Mouse (Mus musculus) thymus, adult 2 months (tissue): ENCODE data around the gene Bmp8b. TPM values are rescaled to one million over a fixed set of nuclear protein-coding genes. Genes with fewer than 3 reads are reported as not detected.
"Not testable (repeated sequence)": the region's sequence is repeated elsewhere in the genome, so short reads cannot be mapped to it uniquely, and the experiment has no call there.

Source experiments
- DNase-seq: peaks from one replicate; pipeline ENCODE4 v3.0.0; 2021
- H3K27ac ChIP-seq: fragments of 200-500 bp; 2 replicates; pipeline ENCODE4 v1.5.1; 2012; ENCODE audit warnings: low read length, control low read depth; ENCODE audit not compliant: control insufficient read depth, insufficient read depth
- H3K27me3 ChIP-seq: fragments of 200-500 bp; 2 replicates; pipeline ENCODE4 v1.6.1; 2012; ENCODE audit warnings: mild to moderate bottlenecking, low read length, moderate library complexity, mixed read lengths; ENCODE audit not compliant: control insufficient read depth, insufficient read depth
- H3K36me3 ChIP-seq: fragments of 200-500 bp; 2 replicates; pipeline ENCODE4 v1.6.1; 2012; ENCODE audit warnings: mild to moderate bottlenecking, low read length, moderate library complexity; ENCODE audit not compliant: control insufficient read depth, insufficient read depth
- H3K4me1 ChIP-seq: fragments of 200-500 bp; replicated peaks from 2 replicates; pipeline ENCODE4 v1.6.1; 2012; ENCODE audit warnings: low read length; ENCODE audit not compliant: control insufficient read depth, insufficient read depth
- H3K4me3 ChIP-seq: fragments of 200-500 bp; 2 replicates; pipeline ENCODE4 v1.5.1; 2012; ENCODE audit warnings: mild to moderate bottlenecking, low read length, control low read depth, moderate library complexity; ENCODE audit not compliant: control insufficient read depth, insufficient read depth
- CTCF ChIP-seq: fragments of 200-500 bp; IDR thresholded peaks from 2 replicates; pipeline ENCODE4 v1.5.1; 2012; ENCODE audit warnings: mild to moderate bottlenecking, control low read depth, low read length, moderate library complexity, borderline replicate concordance; ENCODE audit not compliant: control insufficient read depth, poor library complexity, insufficient read depth; ENCODE audit errors: extremely low read depth
- POLR2A ChIP-seq: fragments of 200-500 bp; IDR thresholded peaks from 2 replicates; pipeline ENCODE4 v1.6.1; 2012; ENCODE audit warnings: mild to moderate bottlenecking, low read length, control low read depth, moderate library complexity; ENCODE audit not compliant: control insufficient read depth, poor library complexity, insufficient read depth; ENCODE audit errors: extremely low read depth
- WGBS: fragments of 180-500 bp; shearing (Covaris S2); methylation state at CpG from one replicate; pipeline ENCODE4 v1.1.7; 2018; 5-methylcytosine and 5-hydroxymethylcytosine counted together
- polyA plus RNA-seq: library from polyadenylated mRNA; depleted of rRNA; stranded (reverse); fragments of >200 nt; gene quantifications from 2 replicates; pipeline ENCODE4 v1.2.3, GENCODE M21; 2012

The Bmp8b gene
- polyA plus RNA-seq, 1 experiment = 0.05 TPM

- Histone ChIP-seq H3K4me3 (no peak overlapping the region), H3K36me3 (no peaks in the 10 kb centered on the region), H3K27me3 (no peaks in the 10 kb centered on the region), H3K4me1 (no peaks in the 10 kb centered on the region), H3K27ac (no peak overlapping the region)
- DNase-seq = no peak
- no peak for TF ChIP-seq CTCF
- no peak for TF ChIP-seq POLR2A
- WGBS = 93% methylated on average over 4 of the region's 4 CpGs
Observed at GRCm38 (mm10) chr4:123110751-123111150, 5.8 kb downstream of the Bmp8b start.

- not testable (repeated sequence) for H3K4me3 ChIP-seq, H3K27ac ChIP-seq, H3K4me1 ChIP-seq, H3K27me3 ChIP-seq, DNase-seq, H3K36me3 ChIP-seq
- 88% methylated on average over 10 of the region's 10 CpGs for WGBS
Observed at GRCm38 (mm10) chr4:123111275-123111983, 6.5 kb downstream of the Bmp8b start.

- Histone ChIP-seq H3K27me3 (no peaks in the 10 kb centered on the region), H3K4me1 (no peaks in the 10 kb centered on the region), H3K4me3 (no peak overlapping the region), H3K27ac (no peak overlapping the region), H3K36me3 (no peaks in the 10 kb centered on the region)
- TF ChIP-seq CTCF (no peak), POLR2A (no peak)
- 23% methylated on average over 8 of the region's 8 CpGs for WGBS
- no peak for DNase-seq
Observed at GRCm38 (mm10) chr4:123112216-123112764, 7.3 kb downstream of the Bmp8b start.

- H3K36me3 ChIP-seq, H3K27ac ChIP-seq, DNase-seq, H3K27me3 ChIP-seq, H3K4me1 ChIP-seq, H3K4me3 ChIP-seq: not testable (repeated sequence)
- WGBS = 94% methylated on average over 4 of the region's 4 CpGs
Observed at GRCm38 (mm10) chr4:123114651-123115050, 9.7 kb downstream of the Bmp8b start.

- H3K4me1 ChIP-seq = no peaks in the 10 kb centered on the region
- no peak for DNase-seq
- H3K36me3 ChIP-seq = no peaks in the 10 kb centered on the region
- H3K27ac ChIP-seq = no peak within 1 kb of the TSS
- 21% methylated on average over 22 of the region's 22 CpGs for WGBS
- no peak for TF ChIP-seq POLR2A
- TF ChIP-seq CTCF = no peak
- H3K4me3 ChIP-seq = no peak within 1 kb of the TSS
- no peaks in the 10 kb centered on the region for H3K27me3 ChIP-seq
Observed at GRCm38 (mm10) chr4:123116011-123116410, 11.0 kb downstream of the Bmp8b start, which contains the start of gene Oxct2b. TSS of gene Oxct2b (plus strand) at chr4:123116266.

GRCm38 (mm10) chr4:123116640-123117039, 11.7 kb downstream of the Bmp8b start:
- not testable (repeated sequence) for DNase-seq, H3K27ac ChIP-seq, H3K4me1 ChIP-seq, H3K36me3 ChIP-seq, H3K4me3 ChIP-seq, H3K27me3 ChIP-seq
- 21% methylated on average over 41 of the region's 42 CpGs for WGBS

- H3K4me1 ChIP-seq = no peaks in the 10 kb centered on the region
- H3K4me3 ChIP-seq = no peak overlapping the region
- TF ChIP-seq POLR2A (no peak), CTCF (no peak)
- no peaks in the 10 kb centered on the region for H3K27me3 ChIP-seq
- DNase-seq = no peak
- 90% methylated on average over 2 of the region's 2 CpGs for WGBS
- peaks cover 6% of the 10 kb centered on the region; the same call in 1 of the 2 replicates for H3K36me3 ChIP-seq
- H3K27ac ChIP-seq = no peak overlapping the region
Observed at GRCm38 (mm10) chr4:123121286-123121685, 16.3 kb downstream of the Bmp8b start.
